3 mouse cellular contexts compared by ENCODE assay signal in genomic region chr17:82504291-82504690, GRCm38 (mm10).
"Had no signal": no experiment of that assay in that cellular context is flagged by ENCODE, and none has a peak within 500 bp of the region (broad histone marks: within the 10 kb centered on the region; RNA-seq: fewer than 3 reads in every experiment).

No protein-coding gene starts in this region.

- DNase-seq: kidney, postnatal 25 days; lung, adult 18-20 months; right cerebral cortex, postnatal 25 days had no signal
